Mouse (Mus musculus) heart, postnatal 14 days (tissue): ENCODE measurements at regions not wholly inside any gene's neighbourhood (a gene's known extent, or its start where the extent isn't known, plus 50 kb on each side); places are given as distances from the start of the nearest gene placed in this dataset.
"Not testable (repeated sequence)": the region's sequence is repeated elsewhere in the genome, so short reads cannot be mapped to it uniquely, and the experiment has no call there.

Source experiments
- DNase-seq, 2 experiments: peaks; one replicate each; pipeline ENCODE4 v3.0.0; 2021 to 2022
- intact Hi-C: fragments of 180-260 bp; cut with DNase I; formaldehyde crosslinking; loops from one replicate; pipeline ENCODE4 v1.15.1; 2025

- DNase-seq: no peak
- intact Hi-C loops: loop anchor here (10.0 kb wide), 1 partner anchor 69 kb away; no protein-coding TSS in a partner anchor
These were observed 586.9 kb upstream of the Marcks start for GRCm38 (mm10) chr10:37725609-37726008.

DNA sequence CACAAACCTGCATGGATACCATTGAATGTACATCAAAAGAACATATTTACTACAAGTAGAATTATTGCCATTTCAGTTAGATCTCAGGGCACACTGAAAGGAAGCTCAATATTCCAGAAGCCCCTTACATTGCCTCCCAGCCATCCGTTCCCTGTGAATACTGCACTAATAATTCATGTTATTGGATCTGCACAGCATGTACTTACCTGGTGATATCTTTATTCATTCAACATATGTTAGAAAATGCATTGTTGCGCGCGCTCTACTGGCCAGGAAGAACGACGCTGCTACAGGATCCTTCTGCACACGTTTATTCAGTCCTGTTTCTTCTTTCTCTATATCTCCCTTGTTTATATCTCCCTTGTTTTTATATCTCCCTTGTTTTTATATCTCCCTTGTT lies 586.3 kb upstream of the Marcks start:
- intact Hi-C loops: loop anchor here (5.0 to 10.0 kb wide), 2 partner anchors 70 to 588 kb away; partner anchors contain the start of gene Marcks
- DNase-seq: not testable (repeated sequence)

GRCm38 (mm10) chr10:37720748-37721147 lies 582.0 kb upstream of the Marcks start:
- intact Hi-C loops: loop anchor here (5.0 to 10.0 kb wide), 2 partner anchors 74 to 583 kb away; partner anchors contain the start of gene Marcks
- peak in 1 of 2 experiments; percentile 8 for DNase-seq

DNA sequence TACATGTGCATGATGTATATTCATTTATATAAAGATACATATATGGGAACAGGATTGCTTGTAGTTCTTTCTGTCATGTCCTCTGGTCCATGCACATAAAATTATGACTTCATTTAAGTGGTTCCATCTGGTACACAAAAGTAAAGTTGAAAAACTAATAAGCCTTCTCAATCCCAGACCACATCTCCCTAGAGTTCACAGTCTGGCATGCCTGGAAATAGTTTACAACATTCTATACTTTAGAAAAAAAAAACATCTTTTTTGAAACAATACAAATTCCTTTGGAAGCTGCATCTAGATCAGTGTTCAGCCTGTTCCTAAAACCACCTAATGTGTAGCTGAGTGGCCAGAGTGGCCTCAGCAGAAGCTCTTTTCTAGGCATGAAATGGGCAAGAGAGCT lies 578.2 kb upstream of the Marcks start:
- no peak for DNase-seq
- intact Hi-C loops: no loop called here

GRCm38 (mm10) chr10:37711459-37711858 lies 572.7 kb upstream of the Marcks start:
- intact Hi-C loops: no loop called here
- no peak for DNase-seq

- intact Hi-C loops: no loop called here
- DNase-seq: no peak
These were observed 555.4 kb upstream of the Marcks start for GRCm38 (mm10) chr10:37694041-37694690.

GRCm38 (mm10) chr10:37692851-37693250 lies 554.1 kb upstream of the Marcks start:
- intact Hi-C loops: no loop called here

GRCm38 (mm10) chr10:37691939-37692338 lies 553.2 kb upstream of the Marcks start:
- DNase-seq: no peak
- intact Hi-C loops: no loop called here

More at GRCm38 (mm10) chr10:37692851-37693250, 554.1 kb upstream of the Marcks start:
- no peak for DNase-seq

GRCm38 (mm10) chr10:37683101-37683500 lies 544.4 kb upstream of the Marcks start:
- intact Hi-C loops: no loop called here
- peak; percentile 3 to 5 for DNase-seq

GRCm38 (mm10) chr10:37680601-37681000 lies 541.9 kb upstream of the Marcks start:
- intact Hi-C loops: no loop called here

GRCm38 (mm10) chr10:37677826-37678225 lies 539.1 kb upstream of the Marcks start:
- no peak for DNase-seq
- intact Hi-C loops: no loop called here

More at GRCm38 (mm10) chr10:37680601-37681000, 541.9 kb upstream of the Marcks start:
- DNase-seq: no peak

GRCm38 (mm10) chr10:37668827-37669226 lies 530.1 kb upstream of the Marcks start:
- intact Hi-C loops: no loop called here
- DNase-seq: no peak

GRCm38 (mm10) chr10:37667031-37667745 lies 528.5 kb upstream of the Marcks start:
- intact Hi-C loops: no loop called here
- no peak for DNase-seq

DNA sequence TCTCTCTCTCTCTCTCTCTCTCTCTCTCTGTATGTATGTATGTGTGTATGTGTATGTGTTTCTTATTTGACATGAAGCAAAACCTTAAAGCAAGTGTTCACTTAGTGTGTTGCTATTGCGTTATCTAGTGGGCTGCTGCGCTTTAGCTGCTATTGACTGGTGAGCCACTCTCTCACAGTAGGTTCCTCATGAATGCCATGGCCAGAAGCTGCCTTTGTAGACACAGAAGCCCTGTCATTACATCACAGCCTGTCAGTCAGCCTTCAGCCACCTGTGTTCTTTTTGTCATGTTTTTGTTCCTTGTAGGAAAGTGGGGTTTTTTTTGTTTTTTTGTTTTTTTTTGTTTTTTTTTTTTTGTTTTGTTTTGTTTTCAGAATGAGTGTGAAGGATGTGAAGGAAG lies 527.8 kb upstream of the Marcks start:
- no peak for DNase-seq
- intact Hi-C loops: no loop called here

DNA sequence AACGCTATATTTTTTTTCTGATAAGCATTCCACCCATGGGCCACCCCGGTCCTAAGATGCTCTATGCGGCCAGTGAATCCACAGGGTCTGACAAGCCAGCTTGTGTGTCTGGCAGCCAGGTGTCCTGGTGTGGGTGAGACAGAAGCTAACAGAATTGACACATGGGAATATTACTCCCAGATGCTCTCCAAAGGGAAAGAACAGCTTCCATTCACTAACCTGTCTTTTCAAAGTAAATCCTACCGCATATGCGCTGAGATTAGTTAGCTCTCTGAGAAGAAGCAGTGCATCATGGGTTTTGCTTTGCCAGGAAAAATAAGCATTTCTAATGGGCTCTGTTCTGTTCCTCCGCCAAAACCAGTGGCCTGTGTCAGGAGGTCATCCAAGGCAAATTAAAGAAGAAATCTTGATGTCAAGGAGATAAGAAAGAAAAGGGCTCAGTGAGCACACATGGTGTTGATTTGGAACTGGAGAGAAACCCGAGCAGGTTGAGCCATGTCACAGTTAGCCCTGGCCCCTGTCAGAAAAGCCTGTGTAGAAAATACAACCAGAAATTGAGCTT lies 498.4 kb upstream of the Marcks start:
- intact Hi-C loops: no loop called here
- no peak for DNase-seq

DNA sequence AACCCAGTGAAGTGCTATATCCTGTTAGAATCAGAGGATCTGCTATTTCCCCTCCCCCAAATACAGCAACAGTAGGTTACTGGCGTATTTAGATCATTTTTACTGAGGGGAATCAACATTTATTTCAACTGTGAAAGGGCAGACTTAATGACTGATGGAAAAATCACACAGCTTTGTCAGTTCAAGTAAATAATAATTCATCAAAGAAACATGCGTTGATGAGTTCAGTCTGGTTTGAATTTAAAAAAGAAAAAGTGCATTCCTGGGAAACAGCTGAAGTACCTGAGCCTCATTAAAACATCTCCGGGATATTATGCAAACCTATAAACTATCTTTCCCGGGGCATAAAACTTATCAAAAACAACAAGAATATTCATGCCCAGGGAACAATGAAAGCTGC lies 497.7 kb upstream of the Marcks start:
- DNase-seq: no peak
- intact Hi-C loops: no loop called here

DNA sequence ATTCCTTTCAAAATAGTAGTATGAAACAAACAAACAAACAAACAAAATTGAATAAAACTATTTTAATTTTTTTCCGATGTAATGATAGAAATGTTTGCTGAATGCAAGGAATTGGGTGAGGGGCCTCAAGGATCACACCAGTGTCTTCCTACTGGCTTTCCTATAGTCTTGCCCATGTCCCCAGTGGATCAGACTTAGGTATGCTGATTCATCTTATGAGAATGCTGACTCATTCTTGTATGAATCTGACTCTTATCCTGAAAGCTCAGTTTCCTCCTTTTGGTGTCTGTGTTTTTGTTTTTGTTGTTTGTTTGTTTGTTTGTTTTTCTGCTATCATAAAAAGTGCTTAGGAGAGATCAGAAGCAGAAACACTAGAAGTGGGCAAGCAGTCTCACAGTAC lies 491.7 kb upstream of the Marcks start:
- intact Hi-C loops: no loop called here
- DNase-seq: no peak

DNA sequence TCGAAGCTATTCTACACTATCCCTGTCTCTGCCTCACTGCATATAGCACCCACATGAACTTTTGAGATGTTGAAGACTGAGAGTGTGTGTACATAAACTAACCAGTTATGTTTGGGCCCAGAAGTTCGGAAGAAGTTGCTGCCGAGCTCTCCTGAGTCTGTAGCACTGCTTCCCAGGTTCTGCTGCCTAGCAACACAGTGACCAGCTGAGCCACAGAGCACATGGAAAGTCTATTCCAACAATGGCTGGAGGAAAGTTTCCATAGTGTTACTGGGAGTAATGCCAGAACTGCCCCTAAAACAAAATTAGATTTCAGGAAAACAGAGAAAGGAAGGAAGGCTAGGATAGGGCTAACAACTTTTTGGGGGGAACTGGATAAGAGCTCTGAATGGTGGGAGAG lies 489.2 kb upstream of the Marcks start:
- no peak for DNase-seq
- intact Hi-C loops: no loop called here

DNA sequence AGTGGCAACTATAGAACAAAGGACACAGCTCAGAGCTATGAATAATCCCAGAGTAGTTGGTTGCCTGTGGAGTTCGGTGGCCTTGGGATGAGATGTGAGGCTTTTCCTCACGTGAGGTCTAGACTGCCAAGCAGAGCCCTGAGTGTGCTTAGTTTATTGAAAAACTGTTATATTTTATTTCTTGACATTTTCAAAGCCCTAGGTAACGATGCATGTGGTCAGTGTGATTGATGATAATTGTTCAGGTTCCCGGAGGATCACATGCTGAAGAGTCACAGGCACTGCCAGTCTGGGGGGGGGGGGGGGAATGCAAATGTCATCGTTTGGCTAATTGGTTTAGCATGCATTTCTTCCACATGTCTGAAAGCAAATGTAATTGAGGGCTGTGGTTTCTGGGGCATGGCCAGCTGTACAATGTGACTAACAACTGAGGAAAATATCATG lies 488.1 kb upstream of the Marcks start:
- intact Hi-C loops: no loop called here
- DNase-seq: no peak

GRCm38 (mm10) chr10:37625972-37626757 lies 487.4 kb upstream of the Marcks start:
- no peak for DNase-seq
- intact Hi-C loops: no loop called here

- no peak for DNase-seq
These were observed 484.3 kb upstream of the Marcks start for GRCm38 (mm10) chr10:37623041-37623440.

More at GRCm38 (mm10) chr10:37623041-37623440, 484.3 kb upstream of the Marcks start:
- intact Hi-C loops: no loop called here
